Mouse (Mus musculus) layer of hippocampus, postnatal 25 days (tissue): ENCODE data around the gene Tmppe. TPM values are rescaled to one million over a fixed set of nuclear protein-coding genes. Genes with fewer than 3 reads are reported as not detected.
"Not testable (repeated sequence)": the region's sequence is repeated elsewhere in the genome, so short reads cannot be mapped to it uniquely, and the experiment has no call there.

Source experiments
- DNase-seq, 2 experiments: peaks; one replicate each; pipeline ENCODE4 v3.0.0; 2022; ENCODE audit warnings: mixed read lengths in 2 of 2, low spot score in 1 of 2; ENCODE audit errors: extremely low spot score in 1 of 2
- total RNA-seq, 2 experiments: library from RNA; stranded (reverse); gene quantifications; 2 replicates each; pipeline ENCODE4 v1.2.3; 2021

Tmppe gene
- 1 to 10 TPM; 9.8 TPM for total RNA-seq

DNA sequence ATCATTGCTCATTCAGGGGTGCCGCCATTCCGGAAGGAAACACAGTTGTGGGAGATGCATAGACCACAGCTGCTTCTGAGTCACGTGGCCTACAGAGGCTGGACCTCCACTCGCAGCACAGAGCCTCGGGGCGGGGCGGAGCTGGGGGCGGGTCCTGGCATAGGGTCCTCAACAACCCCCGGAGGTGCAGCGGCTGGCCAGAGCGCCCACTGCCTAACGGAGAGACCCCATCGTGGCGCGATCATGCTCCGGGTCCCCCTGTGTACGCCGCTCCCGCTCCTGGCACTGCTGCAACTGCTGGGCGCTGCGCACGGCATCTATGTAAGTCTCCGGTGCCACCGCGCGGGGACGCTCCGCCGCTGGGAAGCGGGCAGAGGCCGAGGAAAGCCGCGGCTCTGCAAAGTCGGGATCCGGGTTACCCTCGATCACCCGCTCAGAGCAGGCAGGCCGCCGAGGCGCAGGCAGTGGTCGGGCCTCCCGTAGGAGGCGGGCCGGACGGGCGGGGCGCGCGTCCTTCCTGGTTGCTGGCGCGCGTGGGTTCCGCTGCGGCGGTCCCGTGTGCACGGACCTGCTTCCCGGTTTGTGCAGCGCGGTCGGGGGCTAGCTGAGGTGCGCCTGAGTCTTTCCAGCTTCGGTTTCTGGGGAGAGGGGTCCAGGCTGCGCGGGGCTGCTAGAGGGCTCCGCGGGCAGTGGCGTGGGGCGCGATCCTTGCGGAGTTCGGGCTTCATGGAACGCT, at the start of gene Tmppe, which contains the start of gene Glb1:
TSS of gene Tmppe (plus strand) at position 157 of the 736 bp plus-strand sequence.
TSS of gene Glb1 (plus strand) at position 128 of the 736 bp plus-strand sequence.
- DNase-seq = peak; percentile 55 to 75

DNA sequence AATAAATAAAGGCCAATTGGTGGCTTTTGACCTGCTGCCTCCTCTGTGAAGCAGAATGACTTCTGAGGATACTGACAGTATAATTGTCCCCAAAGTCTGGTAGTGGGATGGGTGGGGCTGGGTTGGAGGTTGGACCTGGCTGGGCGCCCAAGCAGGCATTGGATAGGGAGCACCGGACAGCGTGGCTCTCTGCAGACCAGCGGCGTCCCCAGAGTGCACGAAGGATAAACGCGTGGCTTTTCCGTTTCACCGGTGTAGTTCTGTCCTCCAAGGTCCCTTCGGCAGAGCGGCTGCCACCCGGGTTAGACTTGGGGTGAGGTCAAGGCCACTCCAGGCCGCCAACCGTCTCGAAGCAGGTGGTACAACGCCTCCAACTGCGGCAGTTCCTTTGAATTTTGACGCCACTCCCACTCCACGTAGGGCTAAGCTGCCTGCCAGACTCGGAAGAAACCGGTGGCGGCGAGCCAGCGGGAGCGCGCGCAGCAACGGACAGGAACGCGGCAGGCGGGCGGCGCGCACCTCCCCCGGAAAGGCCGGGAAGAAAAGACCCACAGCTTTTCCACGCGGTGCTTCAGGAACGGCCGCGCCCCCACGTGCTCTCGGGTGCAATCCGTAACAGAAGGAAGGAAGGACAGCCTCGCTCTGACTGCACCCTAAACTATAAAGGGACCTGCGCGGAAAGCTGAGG, 33.0 kb upstream of the Tmppe start:
- DNase-seq = peak; percentile 61 to 74

DNA sequence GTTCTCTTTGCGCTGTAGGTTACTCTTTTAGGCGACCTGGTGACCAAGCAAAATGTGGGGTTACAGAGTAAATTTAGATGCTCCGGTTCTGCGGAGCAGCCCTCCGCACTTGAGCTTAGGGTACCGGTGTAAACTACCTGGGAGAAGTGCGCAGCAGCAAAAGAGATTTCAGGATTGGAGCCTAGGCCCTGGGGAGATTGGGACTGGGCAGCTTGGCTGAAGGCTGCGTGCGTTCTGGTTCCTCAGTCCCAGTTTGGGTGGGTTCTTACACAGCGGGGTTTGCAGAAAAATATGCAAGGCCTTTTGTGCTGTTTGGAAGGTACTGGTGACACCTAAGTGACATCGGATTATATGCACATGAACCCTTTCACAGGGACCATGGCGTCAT, 32.4 kb upstream of the Tmppe start:
- DNase-seq = no peak

DNA sequence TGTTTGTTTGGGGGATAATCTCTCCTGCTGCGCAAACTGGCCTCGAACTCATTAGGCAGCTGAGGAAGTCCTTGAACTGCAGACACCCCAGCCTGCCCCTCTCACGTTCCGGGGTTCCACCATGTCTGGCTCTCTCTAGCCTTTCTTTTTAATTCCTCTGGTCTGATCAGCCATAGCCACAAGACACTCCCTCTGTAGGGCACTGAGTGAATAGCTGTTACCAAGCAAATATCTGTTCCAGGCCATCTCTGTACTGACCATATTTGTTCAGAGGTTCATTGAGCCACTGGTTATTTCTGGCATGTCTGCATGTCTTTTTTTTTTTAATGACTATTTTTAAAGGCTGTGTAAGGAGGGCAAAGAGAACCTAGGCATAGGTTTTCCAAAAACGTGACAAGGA, 31.5 kb upstream of the Tmppe start:
- DNase-seq = not testable (repeated sequence)

DNA sequence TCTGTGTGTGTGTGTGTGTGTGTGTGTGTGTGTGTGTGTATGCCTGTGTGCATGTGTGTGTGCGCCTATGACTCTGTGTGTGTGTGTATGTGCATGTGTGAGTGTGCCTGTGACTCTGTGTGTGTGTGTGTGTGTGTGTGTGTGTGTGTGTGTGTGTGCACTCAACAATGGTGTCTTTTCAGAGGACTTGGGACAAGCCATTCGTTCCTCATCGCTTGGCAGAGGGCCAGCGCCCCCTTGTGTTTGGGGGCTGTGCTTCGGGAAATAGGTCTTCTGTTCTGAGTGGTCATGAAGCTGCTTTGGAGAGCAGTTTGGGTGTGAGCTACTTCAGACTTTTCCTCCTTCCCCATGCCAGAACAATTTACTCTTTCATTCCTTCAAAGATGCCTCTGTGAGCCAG, 29.2 kb upstream of the Tmppe start:
- peak in 1 of 2 experiments; percentile 12 for DNase-seq

DNA sequence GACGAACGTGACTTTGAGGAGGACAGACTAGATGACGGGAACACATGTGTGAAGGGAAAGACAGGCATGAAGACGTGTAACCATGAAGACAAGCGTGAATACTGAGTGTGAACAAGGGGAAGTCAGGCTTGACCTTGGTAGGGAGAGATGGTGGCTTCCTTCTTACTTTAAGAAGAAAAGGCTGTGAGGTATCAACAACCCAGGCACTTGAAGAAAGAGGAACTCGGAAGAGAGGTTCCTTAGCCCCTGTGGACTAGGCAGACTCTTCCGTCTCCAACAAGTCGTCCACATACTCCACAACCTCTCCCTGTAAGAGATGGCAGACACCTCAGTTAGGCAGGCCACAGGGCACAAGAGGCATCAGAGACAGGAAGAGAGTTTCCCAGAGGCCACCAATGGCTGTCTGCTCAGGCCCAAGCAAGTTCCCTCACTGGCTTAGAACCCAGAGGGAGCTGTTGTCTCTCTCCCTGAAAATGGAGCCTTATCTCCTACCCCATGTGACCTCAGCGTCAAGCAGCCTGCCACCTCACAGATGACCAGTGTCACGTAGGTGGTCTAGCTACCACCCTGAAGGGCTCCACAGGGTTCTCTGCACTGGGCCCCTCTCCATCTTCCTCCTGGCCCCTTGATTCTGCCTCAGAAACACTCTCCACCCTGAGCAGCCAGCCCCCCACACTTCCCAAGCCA, 25.5 kb upstream of the Tmppe start:
- no peak for DNase-seq

DNA sequence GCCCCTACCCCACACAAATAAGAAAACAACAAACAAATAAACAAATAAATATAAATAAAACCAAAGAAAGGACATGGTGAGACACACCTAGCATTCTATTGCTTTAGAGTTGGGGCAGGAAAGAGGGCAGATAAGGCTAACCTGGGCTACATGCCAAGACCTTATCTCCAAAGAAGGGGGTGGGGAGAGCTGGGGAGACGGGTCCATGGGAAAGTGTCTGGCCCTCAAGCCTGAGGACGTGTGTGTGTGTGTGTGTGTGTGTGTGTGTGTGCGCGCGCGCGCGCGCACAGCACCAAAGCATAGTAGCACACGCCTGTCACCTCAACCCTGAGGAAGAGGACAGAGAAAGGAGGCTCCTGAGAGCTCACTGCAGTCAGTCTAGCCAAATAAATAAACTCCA, 23.7 kb upstream of the Tmppe start:
- no peak for DNase-seq

DNA sequence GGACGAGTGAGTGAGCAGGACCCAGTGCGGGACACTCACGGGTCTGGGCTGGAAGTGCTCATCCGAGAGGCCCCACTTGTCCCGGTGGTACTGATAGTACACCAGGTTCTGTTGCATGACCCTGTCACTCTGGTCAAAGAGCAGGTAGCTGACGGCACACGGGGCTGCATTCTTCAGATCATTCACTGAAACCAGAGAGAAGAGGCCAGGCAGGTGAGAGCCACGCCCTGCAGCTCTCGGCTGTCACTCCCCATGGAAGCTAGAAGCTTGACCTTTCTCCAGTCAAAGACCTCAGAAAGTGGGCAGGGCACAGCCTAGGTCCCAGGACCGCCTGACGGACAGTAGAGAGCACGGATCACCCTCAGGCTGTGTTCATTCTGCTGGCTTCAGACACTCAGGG, 21.0 kb upstream of the Tmppe start:
- no peak for DNase-seq

DNA sequence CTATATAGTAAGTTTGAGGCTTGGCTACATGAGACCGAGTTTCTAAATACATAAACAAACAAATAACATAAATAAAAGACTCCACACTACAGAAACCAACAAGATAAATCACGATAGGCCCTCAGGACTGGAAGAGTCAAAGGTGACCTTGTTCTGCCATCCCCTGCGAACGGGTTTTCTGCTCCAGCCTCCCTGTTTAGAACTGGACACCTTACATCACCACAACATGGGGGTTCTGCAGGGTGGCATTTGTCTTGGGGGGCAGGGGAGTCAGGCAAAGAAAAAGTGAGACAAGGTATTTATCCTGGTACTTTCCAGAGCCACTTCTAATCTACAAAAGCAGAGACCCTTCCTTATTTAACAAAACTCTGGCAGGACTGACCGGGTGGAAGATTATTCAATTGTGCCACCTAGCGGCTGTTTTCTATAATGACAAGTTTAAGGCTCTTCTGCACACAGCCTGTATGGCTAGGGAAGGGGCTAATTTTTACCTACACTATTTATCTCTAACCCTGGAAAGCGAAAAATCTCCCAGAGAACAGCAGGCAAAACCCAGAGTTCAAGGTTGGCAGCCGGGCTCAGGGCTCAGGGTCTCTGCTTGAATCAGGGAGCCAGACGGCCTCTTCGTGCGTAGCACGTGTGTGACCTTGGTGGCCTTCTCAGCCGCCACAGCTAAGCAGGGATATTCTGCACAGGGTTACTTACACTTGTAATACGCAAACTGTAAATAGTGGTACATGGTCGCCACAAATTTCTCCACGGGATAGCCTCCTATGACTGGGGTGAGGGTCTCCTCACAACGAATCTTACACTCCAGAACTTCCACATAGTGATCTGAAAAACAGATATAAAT, 19.8 kb upstream of the Tmppe start:
- DNase-seq = peak in 1 of 2 experiments; percentile 20

DNA sequence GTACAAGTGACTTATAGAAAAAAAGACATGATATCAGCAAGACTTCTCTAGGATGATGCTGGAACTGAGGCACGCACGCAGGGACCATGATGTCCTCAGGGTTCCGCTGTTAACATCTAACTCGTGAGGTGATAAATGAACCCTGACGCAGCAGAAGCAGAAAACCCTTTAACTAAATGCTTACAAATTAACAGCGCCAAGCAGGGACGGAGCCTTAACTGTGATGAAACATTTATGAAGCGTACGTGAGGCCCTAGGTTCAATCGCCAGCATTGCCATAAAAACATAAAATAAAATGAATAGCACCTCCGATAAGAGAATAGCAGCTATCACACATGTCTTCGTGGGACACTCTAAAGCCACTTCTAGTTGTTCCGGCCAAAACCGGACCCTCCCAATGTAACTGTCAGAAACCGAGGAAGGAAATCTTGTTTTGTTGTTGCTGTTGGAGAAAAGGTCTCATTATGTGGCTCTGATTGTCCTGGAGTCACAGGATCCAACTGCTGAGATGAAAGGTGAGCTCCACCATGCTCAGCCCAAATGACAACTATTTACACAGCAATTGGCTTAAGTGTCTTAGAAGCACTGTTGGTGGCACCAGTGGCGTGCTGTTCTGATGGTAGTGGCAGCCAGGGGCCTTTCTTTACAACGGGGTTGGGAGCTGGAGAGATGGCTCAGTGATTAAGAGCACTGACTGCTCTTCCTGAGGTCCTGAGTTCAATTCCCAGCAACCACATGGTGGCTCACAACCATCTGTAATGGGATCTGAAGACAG, 17.8 kb upstream of the Tmppe start:
- no peak for DNase-seq

DNA sequence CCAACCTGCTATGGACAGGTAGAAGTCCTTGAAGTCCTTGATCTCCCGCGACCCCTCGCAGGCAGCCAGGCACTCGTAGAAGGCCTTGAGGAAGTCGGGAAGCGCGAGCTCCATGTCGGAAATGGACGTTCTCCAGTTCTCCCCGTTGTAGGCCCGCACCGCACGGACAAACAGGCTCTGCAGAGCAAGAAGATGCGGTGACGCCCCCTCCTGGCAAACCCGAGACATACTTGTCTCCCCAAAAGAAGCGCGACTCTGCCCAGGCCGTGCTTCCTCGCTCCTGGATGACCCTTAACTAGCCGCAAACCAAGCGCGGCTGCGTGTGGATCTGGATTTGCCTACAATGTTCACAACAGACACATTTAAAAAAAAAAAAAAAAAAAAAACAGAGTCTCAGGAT, 16.2 kb upstream of the Tmppe start:
- DNase-seq = no peak

DNA sequence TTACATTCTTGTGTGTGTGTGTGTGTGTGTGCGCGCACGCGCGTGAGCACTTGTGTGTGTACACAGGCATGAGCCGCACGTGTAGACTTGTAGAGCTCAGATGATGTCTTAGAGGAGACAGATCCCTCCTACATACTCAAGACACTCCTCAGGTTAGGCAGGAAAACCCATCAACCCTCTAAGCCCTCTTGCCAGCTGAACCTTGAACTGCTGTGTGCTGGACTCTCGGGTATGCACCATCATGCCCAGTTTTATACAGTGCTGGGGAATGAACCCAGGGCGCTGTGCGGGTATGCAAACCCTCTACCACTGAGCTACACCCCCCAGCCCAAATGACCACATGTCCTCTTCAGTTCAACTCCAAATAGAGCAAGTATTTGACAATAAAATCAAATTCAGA, 15.7 kb upstream of the Tmppe start:
- DNase-seq = no peak

DNA sequence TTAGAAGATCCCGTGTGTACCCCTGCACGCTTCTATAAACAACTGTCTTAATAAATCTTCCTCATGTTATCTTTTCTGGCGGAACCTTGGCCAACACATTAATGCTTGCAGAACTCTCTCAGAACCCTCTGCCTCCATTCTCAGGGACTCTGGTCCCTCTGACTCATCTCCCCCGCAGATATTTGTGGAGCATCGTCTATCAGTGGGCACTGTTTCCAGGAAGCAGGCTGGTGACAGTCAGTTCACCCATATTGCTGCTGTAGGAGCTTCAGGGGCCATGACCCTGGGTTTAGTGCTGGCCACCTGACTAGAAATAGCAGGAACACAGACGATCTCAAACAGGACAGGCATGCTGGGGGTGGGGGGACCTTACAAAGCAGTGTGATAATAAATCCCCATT, 13.8 kb upstream of the Tmppe start:
- no peak for DNase-seq

DNA sequence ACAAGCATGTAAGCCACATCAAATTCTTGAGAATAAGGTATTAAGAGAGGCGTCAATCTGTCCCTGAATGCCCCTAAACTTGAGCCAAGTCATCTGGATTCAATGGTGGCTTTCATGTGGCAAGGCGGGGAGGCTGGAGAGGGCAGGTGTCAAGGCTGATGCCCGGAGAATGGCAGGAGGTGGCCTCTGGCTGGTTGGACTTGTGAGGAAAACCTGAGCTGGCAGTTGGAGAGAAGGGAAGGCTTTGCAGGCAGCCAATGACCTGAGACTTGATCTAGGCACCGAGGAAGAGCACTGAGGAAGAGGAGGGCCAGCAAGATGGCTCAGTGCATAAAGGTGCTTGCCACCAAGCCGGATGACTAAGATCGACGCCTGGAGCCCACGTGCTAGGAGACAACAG, 12.6 kb upstream of the Tmppe start:
- DNase-seq = no peak

DNA sequence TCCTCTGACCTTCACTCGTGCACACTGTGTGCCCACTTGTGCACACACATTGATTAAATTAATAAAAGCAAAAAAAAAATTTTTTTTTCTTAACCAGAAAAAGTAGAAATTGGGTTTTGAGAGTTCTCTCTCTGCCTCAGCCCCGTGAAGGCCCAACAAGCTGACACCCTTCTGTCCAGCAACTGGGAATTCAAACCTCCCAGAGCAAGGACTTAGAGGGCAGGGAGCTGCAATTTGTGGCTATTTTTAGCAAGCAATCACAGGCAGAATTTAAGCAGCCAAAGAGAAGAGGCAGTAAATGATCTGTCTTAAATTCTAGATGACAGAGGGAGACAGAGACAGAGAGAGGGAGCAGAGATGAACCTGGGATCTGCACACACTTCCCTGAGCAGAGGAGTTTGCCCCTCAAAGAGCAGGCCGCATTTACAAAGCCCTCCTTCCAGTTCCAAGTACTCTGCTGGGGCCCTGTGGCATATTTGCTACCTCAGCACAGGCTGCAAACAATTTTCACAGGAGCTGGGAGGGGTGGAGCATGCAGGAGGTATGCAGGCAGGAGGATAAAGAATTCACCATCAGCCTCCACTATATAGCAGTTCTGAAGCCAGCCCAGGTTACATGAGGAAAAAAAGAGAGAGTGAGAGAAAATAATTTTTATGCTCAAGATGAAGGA, 12.1 kb upstream of the Tmppe start:
- no peak for DNase-seq

DNA sequence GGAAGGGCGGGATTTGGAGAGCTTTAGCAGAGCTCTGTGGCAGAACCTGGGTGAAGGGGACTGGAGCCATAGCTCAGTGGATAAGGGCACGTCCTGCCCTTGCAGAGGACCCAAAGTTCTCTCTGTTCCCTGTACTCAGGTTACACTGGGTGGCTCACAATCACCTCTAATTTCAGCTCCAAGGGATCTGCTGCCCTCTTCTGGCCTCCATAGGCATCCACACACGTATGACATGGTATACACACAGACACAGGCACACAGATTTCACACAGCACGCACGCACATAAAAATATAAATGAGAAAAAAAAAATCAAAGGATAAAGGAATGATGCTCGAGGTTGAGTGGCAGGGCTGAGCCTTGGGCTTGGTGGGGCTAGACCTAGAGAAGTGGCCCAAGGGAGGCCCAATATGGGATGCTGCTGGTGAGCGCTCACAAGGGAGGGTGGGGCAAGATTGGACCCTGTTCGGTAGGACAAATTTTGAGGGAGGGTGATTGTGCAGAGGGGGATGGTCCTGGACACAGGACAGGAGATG, 11.5 kb upstream of the Tmppe start:
- DNase-seq = no peak

DNA sequence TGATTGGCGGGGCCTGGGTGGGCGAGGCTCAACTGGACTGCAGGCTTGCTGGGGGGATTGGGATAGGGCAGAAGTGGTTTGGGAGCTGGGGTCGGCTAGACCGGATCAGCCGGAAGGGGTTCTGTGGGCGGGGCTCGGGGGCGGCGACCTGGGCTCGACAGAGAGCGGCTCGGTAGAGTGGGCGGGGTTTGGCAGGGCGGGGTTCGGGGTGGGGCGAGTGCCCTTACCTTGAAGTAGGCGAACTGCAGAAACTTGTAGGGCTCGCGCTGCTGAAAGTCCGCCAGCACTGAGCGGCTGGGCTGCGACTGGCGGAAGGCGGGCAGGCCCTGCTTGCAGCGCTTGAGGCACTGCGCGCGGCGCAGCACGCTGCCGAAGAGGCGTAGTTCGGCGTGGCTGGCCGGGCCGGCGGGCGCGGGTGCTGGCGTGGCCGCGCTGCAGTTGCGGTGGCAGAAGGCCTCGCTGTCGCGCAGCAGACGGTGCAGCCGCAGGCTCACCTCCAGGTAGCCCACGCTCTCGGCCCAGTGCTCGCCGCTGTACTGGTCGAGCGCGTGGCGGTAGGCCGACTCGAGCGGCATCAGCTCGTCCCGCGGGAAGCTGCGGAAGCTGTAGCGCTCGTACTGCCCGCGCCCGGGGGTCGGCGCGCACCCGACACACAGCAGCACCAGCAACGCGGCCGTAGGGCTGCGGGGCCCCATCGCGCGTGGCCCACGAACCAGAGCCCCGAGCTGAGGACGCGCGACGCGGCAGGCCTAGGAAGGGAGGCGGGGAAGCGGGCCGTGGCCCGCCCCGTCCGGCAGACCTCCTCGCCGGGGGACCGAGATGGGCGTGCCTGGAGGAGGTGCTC, 10.8 kb upstream of the Tmppe start, which contains the start of gene Crtap:
TSS of gene Crtap (minus strand) at position 771 of the 844 bp plus-strand sequence.
- peak; percentile 24 to 36 for DNase-seq

DNA sequence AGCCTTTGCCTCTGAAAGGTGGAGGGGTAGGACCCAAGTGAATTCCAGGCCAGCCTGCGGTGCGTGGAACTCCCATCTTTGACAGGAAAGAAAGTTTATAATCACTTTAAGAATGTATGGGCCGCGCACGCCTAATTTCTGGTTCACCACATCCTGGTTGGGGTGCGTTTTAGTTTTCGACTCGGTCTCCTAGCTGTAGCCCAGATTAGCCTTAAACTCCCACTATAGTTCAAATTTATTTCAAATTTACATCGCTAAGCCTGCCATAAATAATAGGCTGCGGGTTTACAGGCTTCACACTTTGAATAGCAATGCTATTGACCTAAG, 10.2 kb upstream of the Tmppe start:
- no peak for DNase-seq
